Mouse (Mus musculus) MEL (cell line): ENCODE measurements around the gene Soat2.

Experiments
- BHLHE40 ChIP-seq: IDR thresholded peaks from 2 replicates; pipeline ENCODE4 v1.6.1; 2012; ENCODE audit warnings: low read depth, mild to moderate bottlenecking, inconsistent platforms, low read length, improper control_type of control experiment, borderline replicate concordance
- CTCF ChIP-seq, 3 experiments: IDR thresholded peaks in 2 of 3; conservative IDR thresholded peaks in 1 of 3; 2 replicates each; pipeline ENCODE4 v1.5.1; 2011 to 2012; ENCODE audit warnings: low read length in 3 of 3, low read depth in 2 of 3, mild to moderate bottlenecking in 2 of 3, improper control_type of control experiment in 1 of 3, inconsistent platforms in 1 of 3, mixed read lengths in 1 of 3, moderate library complexity in 1 of 3; ENCODE audit not compliant: control insufficient read depth in 1 of 3, insufficient read depth in 1 of 3, poor library complexity in 1 of 3, severe bottlenecking in 1 of 3
- EP300 ChIP-seq, 2 experiments: IDR thresholded peaks; 2 replicates each; pipeline ENCODE4 v1.6.1; 2011; ENCODE audit warnings: improper control_type of control experiment in 2 of 2, low read length in 2 of 2, low read depth in 1 of 2, mild to moderate bottlenecking in 1 of 2
- HCFC1 ChIP-seq: IDR thresholded peaks from 2 replicates; pipeline ENCODE4 v1.6.1; 2012; ENCODE audit warnings: low read depth, mild to moderate bottlenecking, inconsistent platforms, low read length, improper control_type of control experiment, moderate library complexity
- NELFE ChIP-seq: IDR thresholded peaks from 2 replicates; pipeline ENCODE4 v1.6.1; 2011; ENCODE audit warnings: low read depth, low read length, improper control_type of control experiment
- NRF1 ChIP-seq: IDR thresholded peaks from 2 replicates; pipeline ENCODE4 v1.6.1; 2014; ENCODE audit warnings: low read depth, mild to moderate bottlenecking, inconsistent platforms, low read length, improper control_type of control experiment, moderate library complexity; ENCODE audit not compliant: poor library complexity, insufficient read depth, severe bottlenecking
- POLR2A ChIP-seq, 2 experiments: IDR thresholded peaks; 2 replicates each; pipeline ENCODE4 v1.6.1; 2011 to 2012; ENCODE audit warnings: low read length in 2 of 2, mild to moderate bottlenecking in 2 of 2, control low read depth in 1 of 2, improper control_type of control experiment in 1 of 2, low read depth in 1 of 2, moderate library complexity in 1 of 2; ENCODE audit not compliant: control insufficient read depth in 1 of 2, insufficient read depth in 1 of 2, poor library complexity in 1 of 2
- TAL1 ChIP-seq: IDR thresholded peaks from 2 replicates; pipeline ENCODE4 v1.6.1; 2012; ENCODE audit warnings: mild to moderate bottlenecking, inconsistent platforms, low read length, moderate library complexity, mixed read lengths
- TCF12 ChIP-seq: IDR thresholded peaks from 2 replicates; pipeline ENCODE4 v1.6.1; 2014; ENCODE audit warnings: low read depth, mild to moderate bottlenecking, inconsistent platforms, low read length, improper control_type of control experiment, moderate library complexity
- USF1 ChIP-seq: IDR thresholded peaks from 2 replicates; pipeline ENCODE4 v1.6.1; 2014; ENCODE audit warnings: low read depth, mild to moderate bottlenecking, inconsistent platforms, low read length, improper control_type of control experiment, moderate library complexity

DNA sequence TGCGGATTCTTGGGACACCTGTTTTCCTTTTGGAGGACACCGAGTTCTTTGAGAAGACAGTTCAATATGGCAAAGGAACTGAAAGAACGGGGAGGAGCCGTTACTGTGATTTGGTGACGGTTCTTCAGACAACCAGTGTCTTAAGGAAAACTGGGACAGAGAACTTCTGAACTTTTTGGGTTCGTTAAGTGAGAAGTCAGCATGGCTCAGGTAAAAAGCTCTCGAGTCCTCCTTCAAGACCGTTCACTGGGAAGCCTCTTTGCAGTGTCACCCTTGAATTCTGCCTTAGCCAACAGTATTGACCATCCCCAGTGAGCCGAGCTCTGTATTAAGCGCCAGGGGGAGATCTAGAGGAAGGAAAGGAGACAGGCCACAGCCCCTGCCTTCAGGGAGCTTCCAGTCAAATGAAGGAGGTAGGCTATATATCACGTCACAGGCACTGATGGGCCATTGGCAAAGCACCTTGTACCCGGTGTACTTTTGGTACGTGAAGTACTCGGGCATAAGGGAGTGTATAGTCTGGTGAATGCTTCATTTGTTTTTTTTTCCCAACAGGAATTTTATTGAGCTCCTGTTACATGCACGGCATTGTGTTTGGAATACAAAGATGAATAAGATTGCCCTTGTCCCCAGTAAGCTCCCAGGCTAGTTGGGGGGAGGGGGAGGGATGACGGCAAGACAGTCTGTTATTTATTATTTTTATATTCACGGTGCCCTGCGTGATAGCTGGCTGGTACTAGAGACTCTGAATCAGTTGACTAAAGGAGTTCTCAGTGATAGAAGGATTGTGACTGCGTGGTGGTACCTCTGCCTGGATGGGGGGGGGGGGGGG, 54.6 kb downstream of the Soat2 start, which contains the start of gene Csad:
- TF ChIP-seq CTCF (IDR thresholded peaks at IDR 0.05 in 2 of 3, conservative IDR thresholded peaks at IDR 0.05 in 1 of 3; ENCODE audit: control insufficient read depth in 1 of 3, insufficient read depth in 1 of 3, low read depth in 2 of 3, low read length in 3 of 3, poor library complexity in 1 of 3, severe bottlenecking in 1 of 3) (no peak), POLR2A (IDR thresholded peaks at IDR 0.05; ENCODE audit: control insufficient read depth in 1 of 2, insufficient read depth in 1 of 2, low read depth in 1 of 2, low read length in 2 of 2, poor library complexity in 1 of 2) (no peak), NRF1 (no peak), USF1 (no peak), EP300 (IDR thresholded peaks at IDR 0.05; ENCODE audit: low read depth in 1 of 2, low read length in 2 of 2) (no peak), TCF12 (no peak), TAL1 (no peak), BHLHE40 (no peak), NELFE (no peak), HCFC1 (no peak)
